Mouse (Mus musculus) thymus, postnatal 0 days (tissue): ENCODE measurements around the gene Rgmb. TPM values are rescaled to one million over a fixed set of nuclear protein-coding genes. Genes with fewer than 3 reads are reported as not detected.

Experiments
- DNase-seq: peaks from one replicate; pipeline ENCODE4 v3.0.0-alpha.2; 2015; ENCODE audit warnings: low spot score
- polyA plus RNA-seq: library from polyadenylated mRNA; unstranded; fragments of >200 nt; fragmentation: Nextera tagmentation; extraction: Ambion mirVana; gene quantifications from 2 replicates; pipeline ENCODE4 v1.2.1, GENCODE M21; 2015

Gene Rgmb
- 3.5 and 4.2 TPM in 2 replicates for polyA plus RNA-seq

GRCm38 (mm10) chr17:15830766-15831644, at the start of gene Rgmb:
Gene Rgmb (minus strand): TSS chr17:15831039.
- DNase-seq, result no peak

GRCm38 (mm10) chr17:15874765-15875164, 43.9 kb upstream of the Rgmb start:
- DNase-seq, result no peak

GRCm38 (mm10) chr17:15872093-15872492, 41.3 kb upstream of the Rgmb start:
- no peak for DNase-seq

DNA sequence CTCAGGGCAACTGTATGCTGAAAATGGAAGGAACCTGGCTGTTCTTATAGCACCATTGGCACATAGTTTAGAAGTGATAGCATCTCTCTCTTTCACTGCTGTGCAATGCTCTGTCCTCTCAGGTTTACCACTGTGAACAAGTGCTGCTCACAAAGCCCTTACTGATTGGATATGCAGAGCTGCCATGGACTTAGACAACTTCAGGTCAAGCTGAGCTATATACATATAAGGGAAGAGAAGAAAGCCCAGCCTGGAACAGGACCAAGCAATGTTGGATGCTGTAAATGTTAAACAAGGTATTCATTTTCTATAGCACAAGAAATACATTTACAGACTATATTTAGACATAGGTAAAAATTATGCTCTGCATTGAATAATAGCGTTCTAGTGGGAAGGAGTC, 34.4 kb upstream of the Rgmb start:
- DNase-seq, result no peak

DNA sequence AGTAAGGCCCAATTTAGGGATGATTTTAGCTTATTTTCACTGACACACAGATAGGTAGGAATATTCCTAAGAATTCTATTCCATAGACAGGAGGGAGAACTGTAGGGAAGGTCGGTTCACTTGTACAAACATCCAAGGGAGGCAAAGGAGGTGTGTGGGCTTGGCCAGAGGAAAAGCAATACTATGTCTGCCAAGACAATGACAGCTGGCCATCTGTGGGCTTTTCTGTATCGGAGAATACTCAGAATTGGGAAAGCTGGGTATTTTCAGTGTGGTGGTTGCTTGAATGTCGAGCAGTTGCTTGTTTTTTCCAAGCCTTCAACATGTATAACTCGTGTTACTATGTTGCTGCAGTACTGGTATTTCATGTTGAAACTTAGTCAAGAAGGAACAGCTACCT, 31.5 kb upstream of the Rgmb start:
- DNase-seq, result no peak

DNA sequence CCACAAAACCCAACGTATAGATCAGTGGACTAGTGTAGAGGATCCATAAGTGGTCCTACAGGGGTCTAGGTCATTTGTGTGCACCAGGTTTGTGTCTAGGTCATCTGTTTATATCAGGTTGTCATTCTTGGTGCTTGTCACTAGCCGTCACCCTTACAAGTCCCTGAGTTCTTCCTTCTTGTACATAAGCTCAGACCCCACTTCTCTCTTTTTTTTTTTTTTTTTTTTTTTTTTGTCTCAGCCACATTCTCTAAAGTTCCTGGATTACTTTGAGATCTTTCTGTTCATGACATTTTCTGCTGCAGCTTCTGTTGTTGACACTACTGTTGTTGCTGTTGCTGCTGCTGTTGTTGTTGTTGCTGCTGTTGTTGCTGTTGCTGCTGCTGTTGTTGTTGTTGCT, 22.3 kb upstream of the Rgmb start:
- no peak for DNase-seq

GRCm38 (mm10) chr17:15850544-15850943, 19.7 kb upstream of the Rgmb start:
- DNase-seq, result no peak

- DNase-seq, result no peak
Observed at GRCm38 (mm10) chr17:15841425-15841824, 10.6 kb upstream of the Rgmb start.

- DNase-seq, result no peak
Observed at GRCm38 (mm10) chr17:15832398-15832797, 1.6 kb upstream of the Rgmb start.

- peak; percentile 73 for DNase-seq
Observed at GRCm38 (mm10) chr17:15831810-15832209, 971 bp upstream of the Rgmb start.

DNA sequence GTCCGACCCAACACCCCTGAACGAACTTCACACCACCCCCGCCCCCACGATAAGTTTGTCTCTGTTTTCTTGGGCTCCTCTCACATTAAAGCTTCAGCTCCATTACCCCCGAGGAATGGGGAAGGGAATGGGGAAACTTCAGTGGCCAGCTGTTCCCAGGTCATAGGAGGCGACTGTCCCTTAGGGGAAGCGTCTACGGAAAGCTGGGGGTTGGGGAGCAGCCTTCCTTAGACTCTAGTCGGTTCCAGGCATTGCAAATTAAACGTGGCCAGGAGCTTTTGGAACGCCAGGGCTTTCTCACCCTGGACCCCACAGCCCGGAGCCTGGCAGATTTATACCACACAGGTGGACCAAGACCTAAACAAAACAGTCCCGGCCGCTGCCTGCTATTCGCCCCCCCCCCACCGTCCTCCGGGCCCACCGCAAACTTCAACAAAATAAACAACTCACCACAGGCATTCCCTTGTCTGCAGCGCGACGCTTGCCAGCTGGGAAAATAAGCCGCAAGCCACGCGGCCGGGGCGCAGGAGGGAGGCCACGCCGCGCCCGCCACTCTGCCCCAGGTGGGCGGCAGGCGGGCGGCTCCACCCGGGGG, 571 bp downstream of the Rgmb start:
- no peak for DNase-seq

DNA sequence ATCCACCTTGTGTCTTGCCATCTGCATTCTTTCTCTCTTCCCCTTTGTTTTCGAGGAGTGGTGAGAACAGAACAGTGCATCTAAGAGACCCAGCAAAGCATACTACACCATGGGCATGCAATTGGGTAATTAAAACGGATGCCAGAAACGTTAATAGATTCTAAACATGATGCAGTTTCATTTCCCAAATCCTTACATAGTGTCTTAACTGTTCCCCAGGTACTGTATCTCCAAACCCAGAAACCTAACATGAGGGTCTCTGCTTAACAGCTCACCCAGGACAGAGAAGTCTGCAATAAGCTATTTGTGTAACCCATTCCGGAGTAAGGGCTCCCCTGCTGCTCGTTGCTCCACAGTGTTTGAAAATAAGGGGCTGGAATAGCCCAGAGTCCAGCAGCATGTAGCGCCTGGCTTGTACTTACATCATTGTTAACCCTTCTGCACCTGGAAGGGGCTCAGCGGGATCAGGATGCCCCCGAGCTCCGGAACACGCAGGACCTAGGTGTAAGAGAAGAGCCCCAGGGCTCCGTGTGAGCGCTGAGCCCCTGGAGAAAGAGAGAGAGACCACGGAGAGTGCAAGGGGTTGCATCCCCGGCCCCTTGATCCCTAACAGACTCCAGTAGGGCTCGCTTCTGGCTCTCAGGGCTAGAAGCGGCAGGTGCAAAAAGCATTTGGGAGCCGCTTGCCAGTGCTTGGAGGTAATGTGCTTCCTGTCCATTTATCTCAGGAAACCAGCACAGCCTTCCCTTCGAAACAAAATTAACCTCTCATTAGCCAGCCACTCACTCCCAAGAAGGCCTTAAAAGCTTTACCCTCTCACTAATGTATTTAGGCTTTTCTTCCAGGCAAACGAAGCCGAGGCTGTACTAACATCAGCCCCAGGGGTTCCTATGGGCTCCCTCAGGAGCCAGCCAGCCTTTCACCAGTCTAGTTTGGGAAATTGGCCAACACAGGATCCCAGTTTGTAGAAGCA, 1.4 kb downstream of the Rgmb start:
- DNase-seq, result no peak

DNA sequence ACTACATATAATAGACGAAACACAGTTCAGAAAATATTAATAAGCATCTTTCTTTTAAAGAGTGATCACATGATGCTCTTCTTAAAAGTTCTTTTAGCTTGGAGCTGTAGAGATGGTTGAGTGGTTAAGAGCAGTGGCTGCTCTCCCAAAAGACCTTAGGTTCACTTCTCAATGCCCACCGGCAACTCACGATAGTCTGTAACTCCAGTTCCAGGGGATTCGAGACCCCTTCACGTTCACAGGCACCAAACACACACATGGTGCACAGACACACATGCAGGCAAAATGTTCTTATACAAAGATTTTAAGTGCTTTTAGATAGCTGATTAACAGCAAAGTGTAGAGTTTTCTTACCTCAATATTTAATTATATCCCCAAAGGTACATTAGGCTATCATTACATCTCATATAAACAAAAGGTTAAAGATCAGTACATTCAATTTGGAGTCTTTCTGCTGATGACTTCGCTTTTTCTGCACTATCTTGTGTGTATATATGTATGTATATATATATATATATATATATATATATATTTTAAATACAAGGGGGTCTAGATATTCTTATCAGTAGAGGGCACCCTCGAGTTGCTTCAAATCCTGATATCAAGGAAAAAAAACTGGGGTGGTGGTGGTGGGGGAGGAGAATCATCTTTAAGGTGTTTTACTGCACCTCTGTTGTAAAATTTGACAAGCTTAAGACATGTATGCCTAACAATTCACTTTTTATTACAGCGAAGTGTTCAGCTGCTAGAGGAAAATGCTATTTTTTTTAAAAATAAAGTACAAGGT, 2.5 kb downstream of the Rgmb start:
- no peak for DNase-seq

GRCm38 (mm10) chr17:15826928-15827327, 3.9 kb downstream of the Rgmb start:
- DNase-seq, result no peak

DNA sequence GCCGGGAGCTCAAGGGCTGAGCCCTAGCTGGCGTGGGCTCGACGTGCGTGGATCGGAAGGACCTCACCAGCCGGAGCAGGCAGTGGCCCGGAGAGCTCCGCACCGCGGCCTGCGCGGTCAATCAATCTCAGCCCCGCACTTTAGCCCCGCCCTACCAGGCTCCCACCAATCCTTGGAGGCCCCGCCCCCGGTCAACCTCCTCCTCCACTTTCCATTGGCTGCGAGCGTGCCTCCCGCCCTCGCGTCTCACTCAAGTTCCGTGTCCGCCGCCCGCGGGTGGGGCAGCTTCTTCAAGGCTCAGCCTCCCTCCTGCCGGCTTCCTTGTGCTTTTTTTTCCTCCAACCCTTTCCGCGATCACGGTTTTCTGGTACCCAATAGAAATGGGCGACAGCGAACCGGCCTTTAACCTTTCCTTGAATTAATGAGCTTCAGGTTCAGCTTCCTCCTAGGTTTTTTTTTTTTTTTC, 4.4 kb downstream of the Rgmb start:
- DNase-seq, result peak; percentile 75

- DNase-seq, result no peak
Observed at GRCm38 (mm10) chr17:15825481-15826396, 5.1 kb downstream of the Rgmb start.

GRCm38 (mm10) chr17:15824854-15825253, 6.0 kb downstream of the Rgmb start:
- DNase-seq, result no peak

DNA sequence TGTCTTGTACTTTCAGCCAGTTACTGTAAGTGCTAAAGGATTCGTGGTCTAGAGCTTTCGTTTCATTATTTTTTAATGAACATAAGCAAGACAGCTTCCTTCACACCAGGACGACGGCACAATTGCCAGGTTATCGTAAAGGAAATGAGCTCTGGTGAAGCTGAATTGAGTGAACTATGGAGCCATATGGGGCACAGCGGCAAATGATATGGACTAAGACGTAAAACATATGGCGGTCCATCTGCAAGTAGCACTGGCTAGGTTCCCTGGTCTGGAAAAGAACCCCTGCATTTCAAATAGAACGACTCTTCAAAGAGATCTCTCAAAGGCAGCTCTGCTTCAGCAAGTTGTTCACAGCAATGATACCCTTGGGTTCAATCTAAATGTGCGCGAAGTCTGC, 6.5 kb downstream of the Rgmb start:
- DNase-seq, result no peak

DNA sequence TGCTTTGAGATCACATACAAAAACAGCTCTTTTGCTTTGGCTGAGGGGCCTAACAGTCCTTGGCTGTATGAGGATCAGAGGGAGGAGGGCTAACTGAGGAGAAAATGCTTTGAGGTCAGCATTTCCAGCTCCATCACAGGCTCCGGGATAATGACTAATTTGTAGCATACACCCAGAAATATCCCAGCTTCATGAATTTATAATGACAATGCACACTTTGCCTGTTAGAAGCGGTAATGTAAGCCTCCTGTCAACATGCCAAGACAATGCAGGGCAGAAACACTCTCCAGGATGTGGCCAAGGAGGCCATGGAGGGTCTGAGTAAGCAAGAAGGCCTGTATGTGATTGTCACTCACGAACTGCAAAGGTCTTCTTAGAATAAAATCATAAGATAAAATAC, 7.0 kb downstream of the Rgmb start:
- no peak for DNase-seq

- no peak for DNase-seq
Observed at GRCm38 (mm10) chr17:15823215-15823614, 7.6 kb downstream of the Rgmb start.
